Mouse (Mus musculus): ENCODE measurements at regions not wholly inside any gene's neighbourhood (a gene's known extent, or its start where the extent isn't known, plus 50 kb on each side); places are given as distances from the start of the nearest gene placed in this dataset.

- H3K27ac ChIP-seq (replicated peaks): no peak overlapping the region
- H3K9me3 ChIP-seq: no peaks in the 10 kb centered on the region
- H3K36me3 ChIP-seq: no peaks in the 10 kb centered on the region
- no peak overlapping the region for H3K9ac ChIP-seq
- no peak overlapping the region for H3K4me3 ChIP-seq
- no peaks in the 10 kb centered on the region for H3K27me3 ChIP-seq
- ATAC-seq (ENCODE audit: low FRiP score, low read depth): no peak
- H3K4me1 ChIP-seq (replicated peaks): no peaks in the 10 kb centered on the region
- no peak overlapping the region for H3K4me2 ChIP-seq
- 61% methylated on average over 6 of the region's 6 CpGs for WGBS
These were observed 51.9 kb upstream of the Gpr139 start for GRCm38 (mm10) chr7:119236343-119236742.
